Mouse (Mus musculus) CH12F3 (cell line): ENCODE results near the gene Rras.

Experiments used
- in situ Hi-C: fragments of 300-500 bp; cut with MboI; formaldehyde crosslinking; loops from 2 replicates; pipeline ENCODE4 v1.14.3; 2020; ENCODE audit warnings: low sequenced_read_pairs

Rras gene

DNA sequence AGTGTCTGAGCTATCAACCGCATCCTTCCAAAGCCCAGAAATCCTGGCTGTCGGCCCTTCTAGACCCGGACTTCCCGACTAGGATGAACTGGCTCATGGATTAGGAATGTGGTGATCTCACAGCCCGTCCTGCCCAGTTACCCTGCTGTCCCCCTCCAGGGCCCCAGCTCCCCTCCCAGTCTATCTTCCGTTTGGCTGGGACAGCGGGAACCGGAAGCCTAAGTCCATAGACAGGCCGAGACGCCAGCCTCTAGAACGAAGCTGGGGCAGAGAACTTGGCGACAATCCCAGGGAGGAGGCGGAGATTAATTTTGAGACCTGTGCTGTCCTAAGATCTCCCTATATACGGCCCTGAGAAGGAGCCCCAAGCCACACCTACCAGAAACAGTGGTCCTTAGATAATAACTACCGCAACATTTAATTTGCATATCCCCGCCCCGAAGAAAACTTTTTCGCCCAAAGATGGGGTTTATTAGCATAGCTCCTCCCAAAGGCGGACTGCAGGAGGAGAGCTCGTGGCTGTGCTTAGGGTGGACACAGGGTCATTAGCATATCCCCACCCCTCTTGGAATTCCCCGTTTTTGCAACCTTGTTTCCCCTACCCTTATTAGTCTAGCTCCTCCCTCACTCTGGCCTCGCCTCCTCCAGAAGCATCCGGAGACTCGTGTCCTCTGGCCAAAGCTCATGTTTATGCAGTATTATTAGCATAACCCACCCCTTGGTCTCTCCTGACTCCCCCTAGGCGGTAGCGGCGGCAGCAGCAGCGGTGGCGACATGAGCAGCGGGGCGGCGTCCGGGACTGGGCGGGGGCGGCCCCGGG, at the start of gene Rras:
Gene Rras (plus strand): TSS at position 720 of the 820 bp plus-strand sequence.
- in situ Hi-C loops, result no loop called here

GRCm38 (mm10) chr7:44970231-44970691, 47.5 kb upstream of the Rras start:
- in situ Hi-C loops, result no loop called here

- in situ Hi-C loops, result no loop called here
Observed at GRCm38 (mm10) chr7:44971142-44971541, 46.6 kb upstream of the Rras start.

DNA sequence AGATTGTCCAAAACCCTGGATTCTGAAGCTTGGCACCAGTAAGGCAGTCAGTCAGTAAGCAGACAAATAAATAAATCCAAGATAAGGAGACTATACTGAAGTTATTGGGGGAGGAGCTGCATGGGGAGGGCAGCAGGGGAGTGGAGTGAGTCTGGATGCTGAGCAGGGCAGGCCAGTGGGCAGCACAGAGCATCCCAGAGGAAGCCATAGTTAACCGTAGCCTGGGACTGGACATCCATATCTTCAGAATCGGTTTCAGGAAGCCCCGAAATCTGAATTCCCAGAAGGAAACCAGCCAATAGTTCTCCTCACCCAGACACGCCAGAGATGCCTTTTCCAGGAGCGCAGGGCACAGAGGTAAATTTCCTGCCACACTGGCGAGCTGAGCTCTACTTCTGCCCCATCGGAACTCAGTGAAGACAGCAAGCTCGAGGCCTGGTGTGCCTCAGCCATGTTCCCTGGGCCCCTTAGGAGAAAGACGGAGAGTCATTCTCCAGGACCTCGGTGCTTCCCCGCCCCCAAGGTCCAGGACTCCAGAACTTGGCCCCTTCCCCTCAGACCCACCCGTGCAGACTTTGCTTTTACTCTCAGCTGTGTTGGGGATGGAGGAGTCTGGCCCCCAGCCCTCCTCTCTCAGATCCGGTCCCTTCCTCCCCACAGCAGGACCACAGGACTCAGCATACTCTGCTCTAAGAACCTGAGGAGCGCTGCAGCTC, 44.2 kb upstream of the Rras start:
- in situ Hi-C loops, result no loop called here

GRCm38 (mm10) chr7:44974383-44975116, 43.2 kb upstream of the Rras start, which contains the start of gene Cpt1c:
Gene Cpt1c, minus strand, starts transcription at chr7:44974851.
- in situ Hi-C loops, result no loop called here

- in situ Hi-C loops, result no loop called here
Observed at GRCm38 (mm10) chr7:44975117-44975419, 42.7 kb upstream of the Rras start.

- in situ Hi-C loops, result no loop called here
Observed at GRCm38 (mm10) chr7:44978300-44978699, 39.5 kb upstream of the Rras start.

GRCm38 (mm10) chr7:44981539-44981938, 36.2 kb upstream of the Rras start:
- in situ Hi-C loops, result no loop called here

- in situ Hi-C loops, result no loop called here
Observed at GRCm38 (mm10) chr7:44983085-44983484, 34.7 kb upstream of the Rras start.

- in situ Hi-C loops, result no loop called here
Observed at GRCm38 (mm10) chr7:44983944-44984832, 33.6 kb upstream of the Rras start.

DNA sequence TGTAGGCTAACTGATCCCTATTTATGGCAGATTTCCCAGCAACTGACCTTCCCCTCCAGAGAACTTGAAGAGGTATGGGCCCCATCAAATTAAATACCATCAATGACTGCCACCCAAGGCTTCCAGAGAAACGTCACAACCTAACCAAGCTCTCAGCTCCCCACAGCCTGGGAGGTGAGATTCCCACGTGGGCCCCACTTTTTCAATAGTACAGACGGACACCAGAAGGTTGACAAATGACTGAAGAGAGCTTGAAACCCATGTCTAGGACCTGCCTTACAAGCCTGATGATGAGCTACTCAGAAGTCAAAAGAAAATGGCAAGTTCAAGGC, 33.0 kb upstream of the Rras start:
- in situ Hi-C loops, result no loop called here

DNA sequence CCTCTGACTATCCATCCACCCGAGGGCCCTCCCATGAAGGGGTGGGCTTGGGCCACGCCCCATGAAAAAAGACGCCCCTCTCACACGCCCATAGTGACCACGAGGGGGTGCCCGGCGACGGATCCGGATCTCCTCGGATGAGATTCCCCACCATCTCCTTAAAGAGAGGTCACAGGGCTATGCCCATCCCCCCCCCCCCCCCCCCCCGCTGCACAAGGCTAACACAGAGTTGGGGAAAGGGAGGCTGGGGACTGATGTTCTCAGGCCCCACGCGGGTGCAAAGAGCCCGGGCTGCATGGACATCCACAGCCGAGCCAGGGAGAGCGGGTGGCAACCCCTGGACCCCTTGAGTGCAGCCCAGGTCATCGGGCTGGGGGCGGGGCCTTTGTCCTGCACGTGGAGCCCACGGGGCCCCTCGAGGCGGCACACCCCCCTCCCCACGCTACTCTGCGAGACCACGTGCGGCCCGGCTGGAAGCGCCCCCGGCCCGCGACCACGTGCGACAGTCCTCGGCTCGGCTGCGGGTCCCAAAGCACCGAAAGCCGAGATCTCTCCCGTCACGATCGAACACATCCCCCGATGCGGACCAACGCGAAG, 32.1 kb upstream of the Rras start:
- in situ Hi-C loops, result no loop called here

DNA sequence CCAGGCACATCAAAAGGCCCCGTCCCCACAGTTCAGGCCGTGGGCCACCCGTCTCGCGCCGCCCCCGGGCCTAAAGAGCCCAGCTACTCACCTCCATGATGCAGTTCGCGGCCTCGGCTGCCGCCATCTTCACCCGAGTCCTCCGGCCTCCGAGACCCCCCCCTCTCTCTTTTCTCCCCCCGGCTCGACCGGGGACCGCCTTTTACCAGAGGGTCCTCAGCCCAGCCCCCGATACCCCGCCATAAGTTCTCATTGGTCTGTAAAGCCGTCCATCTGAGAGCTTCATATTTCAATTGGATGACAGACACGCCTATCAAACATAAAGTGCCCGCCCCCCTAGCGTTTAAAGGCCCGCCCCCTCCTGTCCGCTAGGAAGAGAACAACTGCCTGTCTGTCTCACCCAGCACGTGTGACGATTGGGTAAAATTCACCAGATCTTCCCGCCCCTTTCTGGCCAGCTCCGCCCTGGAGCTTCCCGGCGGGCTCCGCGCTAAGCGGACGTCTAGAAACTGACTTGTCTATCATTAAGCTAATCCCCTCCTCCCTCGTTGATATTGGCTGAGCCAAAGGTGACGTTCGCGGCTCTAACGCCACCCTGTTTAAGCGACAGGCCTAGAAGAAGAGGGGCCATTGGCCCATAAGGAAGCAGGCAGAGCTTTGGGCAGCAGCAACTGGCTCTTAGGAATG, 31.4 kb upstream of the Rras start, which contains the start of gene Prmt1:
Gene Prmt1 (minus strand): TSS at position 377 of the 687 bp plus-strand sequence.
- in situ Hi-C loops, result no loop called here

- in situ Hi-C loops, result no loop called here
Observed at GRCm38 (mm10) chr7:44986879-44987718, 30.7 kb upstream of the Rras start.

GRCm38 (mm10) chr7:44996672-44997071, 21.1 kb upstream of the Rras start:
- in situ Hi-C loops, result no loop called here

DNA sequence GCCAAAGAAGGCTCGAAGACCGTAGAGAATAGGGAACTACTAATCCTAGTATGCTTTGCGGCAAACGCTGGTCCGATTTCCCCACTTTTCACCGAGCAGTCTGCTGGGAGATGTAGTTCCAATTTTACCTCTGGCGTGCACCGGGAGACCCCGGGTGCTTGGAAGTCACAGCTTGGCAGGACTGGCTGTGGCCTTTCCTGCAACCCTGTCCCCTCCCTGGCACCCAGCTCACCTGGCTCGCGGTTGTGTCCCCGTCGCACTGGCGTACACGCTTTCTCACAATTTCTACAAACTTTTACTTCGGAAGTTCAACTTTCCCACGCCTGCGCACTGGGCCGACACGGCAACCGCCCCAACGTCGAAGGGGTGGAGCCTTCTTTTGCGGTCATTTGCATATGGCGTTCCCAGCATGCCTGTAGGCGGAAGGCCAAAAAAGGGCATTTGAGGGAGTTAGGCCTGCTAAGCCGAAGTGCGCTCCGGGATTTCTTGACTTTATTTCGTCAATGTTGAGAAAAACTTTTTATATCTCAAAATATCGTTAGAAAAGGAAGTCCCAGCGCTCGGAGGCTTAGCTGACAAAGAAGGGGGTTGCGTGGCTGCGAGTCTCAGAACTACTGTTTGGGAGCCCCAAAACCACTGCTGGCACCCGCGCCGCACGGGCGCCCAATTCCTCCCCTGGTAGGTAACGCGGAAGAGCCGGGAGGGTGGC, 20.4 kb upstream of the Rras start, which contains the start of gene Irf3:
Gene Irf3 (plus strand): TSS at position 418 of the 709 bp plus-strand sequence.
- in situ Hi-C loops, result no loop called here

- in situ Hi-C loops, result no loop called here
Observed at GRCm38 (mm10) chr7:44997940-44998428, 19.8 kb upstream of the Rras start.

DNA sequence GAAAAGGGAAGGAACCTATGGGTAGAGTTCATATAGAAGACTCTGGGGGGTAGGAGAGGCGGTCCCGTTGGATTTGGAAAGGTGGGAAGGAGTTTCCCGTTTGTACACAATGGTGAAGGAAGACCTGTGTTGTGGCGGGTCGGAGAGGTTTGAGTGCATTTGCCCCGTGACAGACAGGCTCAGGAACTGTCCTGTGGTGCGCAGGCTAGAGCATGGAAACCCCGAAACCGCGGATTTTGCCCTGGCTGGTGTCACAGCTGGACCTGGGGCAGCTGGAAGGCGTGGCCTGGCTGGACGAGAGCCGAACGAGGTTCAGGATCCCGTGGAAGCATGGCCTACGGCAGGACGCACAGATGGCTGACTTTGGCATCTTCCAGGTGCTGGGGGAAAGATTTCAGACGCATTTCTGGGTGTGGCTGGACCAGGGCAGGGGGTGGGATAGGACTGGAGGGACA, 19.2 kb upstream of the Rras start, which contains the start of gene Bcl2l12:
Gene Bcl2l12 (minus strand): TSS at position 212 of the 455 bp plus-strand sequence.
- in situ Hi-C loops, result no loop called here
